Mouse (Mus musculus) hindbrain, embryonic 13.5 days (tissue): ENCODE data around the gene Tmem117. TPM values are rescaled to one million over a fixed set of nuclear protein-coding genes. Genes with fewer than 3 reads are reported as not detected.

ENCODE experiments used
- ATAC-seq: fragments of 200-750 bp; cut with Nextera tagmentation; 2 replicates; pipeline ENCODE4 v1.8.0; 2017; ENCODE audit warnings: moderate TSS enrichment; ENCODE audit not compliant: low FRiP score
- H3K27ac ChIP-seq: fragments of 300-500 bp; sonication (generic); 2 replicates; pipeline ENCODE4 v1.5.1; 2015; ENCODE audit warnings: inconsistent platforms, mild to moderate bottlenecking, moderate library complexity
- H3K27me3 ChIP-seq: fragments of 300-500 bp; sonication (generic); 2 replicates; pipeline ENCODE4 v1.6.1; 2015; ENCODE audit warnings: mild to moderate bottlenecking, inconsistent platforms
- H3K36me3 ChIP-seq: fragments of 300-500 bp; sonication (generic); 2 replicates; pipeline ENCODE4 v1.6.1; 2015; ENCODE audit warnings: mild to moderate bottlenecking, inconsistent platforms
- H3K4me1 ChIP-seq: fragments of 300-500 bp; sonication (generic); replicated peaks from 2 replicates; pipeline ENCODE4 v1.6.1; 2015; ENCODE audit warnings: inconsistent platforms
- H3K4me2 ChIP-seq: fragments of 300-500 bp; sonication (generic); 2 replicates; pipeline ENCODE4 v1.6.1; 2015; ENCODE audit warnings: inconsistent platforms, mild to moderate bottlenecking, moderate library complexity
- H3K4me3 ChIP-seq: fragments of 300-500 bp; sonication (generic); 2 replicates; pipeline ENCODE4 v1.5.1; 2015; ENCODE audit warnings: mild to moderate bottlenecking, inconsistent platforms
- H3K9ac ChIP-seq: fragments of 300-500 bp; sonication (generic); 2 replicates; pipeline ENCODE4 v1.6.1; 2015; ENCODE audit warnings: mild to moderate bottlenecking, inconsistent platforms
- H3K9me3 ChIP-seq: fragments of 300-500 bp; sonication (generic); 2 replicates; pipeline ENCODE4 v1.6.1; 2016; ENCODE audit warnings: inconsistent platforms
- WGBS: fragments of 180-500 bp; shearing (Covaris S2); methylation state at CpG from one replicate; pipeline ENCODE4 v1.1.7; 2015; 5-methylcytosine and 5-hydroxymethylcytosine counted together
- polyA plus RNA-seq: library from polyadenylated mRNA; unstranded; fragments of >200 nt; fragmentation: Nextera tagmentation; extraction: Ambion mirVana; gene quantifications from 2 replicates; pipeline ENCODE4 v1.2.1, GENCODE M21; 2015

Tmem117 gene
- polyA plus RNA-seq, 1 experiment from 2014 or later = 6.9 TPM

- Histone ChIP-seq H3K4me3 (no peak overlapping the region), H3K36me3 (no peaks in the 10 kb centered on the region), H3K9ac (no peak overlapping the region), H3K9me3 (no peaks in the 10 kb centered on the region), H3K27ac (no peak overlapping the region), H3K27me3 (no peaks in the 10 kb centered on the region), H3K4me1 (peaks cover 22% of the 10 kb centered on the region), H3K4me2 (no peak overlapping the region)
- no peak for ATAC-seq
- 74% methylated on average over 9 of the region's 9 CpGs for WGBS
These were observed 22.3 kb downstream of the Tmem117 start for GRCm38 (mm10) chr15:94651350-94651749.

- Histone ChIP-seq H3K27ac (no peak overlapping the region), H3K36me3 (no peaks in the 10 kb centered on the region), H3K4me1 (peaks cover 22% of the 10 kb centered on the region), H3K4me2 (no peak overlapping the region), H3K27me3 (no peaks in the 10 kb centered on the region), H3K4me3 (no peak overlapping the region), H3K9ac (no peak overlapping the region), H3K9me3 (no peaks in the 10 kb centered on the region)
- ATAC-seq = no peak
- WGBS = 75% methylated on average over 13 of the region's 13 CpGs
These were observed 23.2 kb downstream of the Tmem117 start for GRCm38 (mm10) chr15:94651969-94652842.

GRCm38 (mm10) chr15:94652843-94653206 is 23.8 kb downstream of the Tmem117 start:
- no peak for ATAC-seq
- H3K27me3 ChIP-seq = no peaks in the 10 kb centered on the region
- no peak overlapping the region for H3K4me2 ChIP-seq
- H3K9me3 ChIP-seq = no peaks in the 10 kb centered on the region
- peaks cover 24% of the 10 kb centered on the region for H3K4me1 ChIP-seq
- H3K4me3 ChIP-seq = no peak overlapping the region
- 68% methylated on average over 3 of the region's 3 CpGs for WGBS
- no peaks in the 10 kb centered on the region for H3K36me3 ChIP-seq
- H3K9ac ChIP-seq = no peak overlapping the region
- H3K27ac ChIP-seq = no peak overlapping the region

- Histone ChIP-seq H3K27me3 (no peaks in the 10 kb centered on the region), H3K4me1 (peaks cover 18% of the 10 kb centered on the region), H3K4me3 (no peak overlapping the region), H3K9me3 (no peaks in the 10 kb centered on the region), H3K27ac (no peak overlapping the region), H3K9ac (no peak overlapping the region), H3K36me3 (no peaks in the 10 kb centered on the region), H3K4me2 (no peak overlapping the region)
- 92% methylated on average over 13 of the region's 13 CpGs for WGBS
- no peak for ATAC-seq
These were observed 26.8 kb downstream of the Tmem117 start for GRCm38 (mm10) chr15:94655811-94656323.

GRCm38 (mm10) chr15:94657882-94658281 is 28.9 kb downstream of the Tmem117 start:
- Histone ChIP-seq H3K4me1 (peaks cover 20% of the 10 kb centered on the region), H3K4me2 (no peak overlapping the region), H3K27ac (no peak overlapping the region; the same call in 1 of the 2 replicates), H3K9ac (no peak overlapping the region), H3K36me3 (no peaks in the 10 kb centered on the region), H3K9me3 (no peaks in the 10 kb centered on the region), H3K4me3 (no peak overlapping the region), H3K27me3 (no peaks in the 10 kb centered on the region)
- no peak for ATAC-seq
- WGBS = 67% methylated on average over 6 of the region's 6 CpGs

GRCm38 (mm10) chr15:94658392-94659111 is 29.5 kb downstream of the Tmem117 start:
- WGBS = 68% methylated on average over 13 of the region's 13 CpGs
- 0 out of 2 replicates have a peak, but pooled peaks have one; percentile 43 for ATAC-seq
- no peaks in the 10 kb centered on the region for H3K9me3 ChIP-seq

GRCm38 (mm10) chr15:94659112-94659437 is 30.0 kb downstream of the Tmem117 start:
- Histone ChIP-seq H3K36me3 (no peaks in the 10 kb centered on the region), H3K27me3 (no peaks in the 10 kb centered on the region), H3K4me3 (no peak overlapping the region), H3K27ac (peak overlapping the region; percentile 68), H3K4me1 (peaks cover 20% of the 10 kb centered on the region), H3K9me3 (no peaks in the 10 kb centered on the region), H3K4me2 (no peak overlapping the region), H3K9ac (no peak overlapping the region)
- WGBS = 34% methylated on average over 6 of the region's 6 CpGs
- ATAC-seq = peak; percentile 72

More at GRCm38 (mm10) chr15:94658392-94659111, 29.5 kb downstream of the Tmem117 start:
- no peaks in the 10 kb centered on the region for H3K27me3 ChIP-seq
- H3K4me2 ChIP-seq = no peak overlapping the region
- peak overlapping the region; percentile 68 for H3K27ac ChIP-seq
- no peaks in the 10 kb centered on the region for H3K36me3 ChIP-seq
- no peak overlapping the region for H3K9ac ChIP-seq
- H3K4me1 ChIP-seq = peaks cover 20% of the 10 kb centered on the region
- H3K4me3 ChIP-seq = no peak overlapping the region

- no peak overlapping the region for H3K27ac ChIP-seq
- H3K9me3 ChIP-seq = no peaks in the 10 kb centered on the region
- H3K9ac ChIP-seq = no peak overlapping the region
- H3K36me3 ChIP-seq = no peaks in the 10 kb centered on the region
- no peak overlapping the region for H3K4me2 ChIP-seq
- H3K27me3 ChIP-seq = no peaks in the 10 kb centered on the region
- peaks cover 20% of the 10 kb centered on the region for H3K4me1 ChIP-seq
- H3K4me3 ChIP-seq = no peak overlapping the region
- WGBS = 82% methylated on average over 7 of the region's 7 CpGs
- ATAC-seq = no peak
These were observed 31.9 kb downstream of the Tmem117 start for GRCm38 (mm10) chr15:94660913-94661312.

- 24% methylated on average over 9 of the region's 9 CpGs for WGBS
- no peak for ATAC-seq
- H3K27me3 ChIP-seq = no peaks in the 10 kb centered on the region
- H3K4me3 ChIP-seq = no peak overlapping the region
- H3K9ac ChIP-seq = no peak overlapping the region
- H3K36me3 ChIP-seq = no peaks in the 10 kb centered on the region
- H3K4me1 ChIP-seq = peaks cover 20% of the 10 kb centered on the region
- no peaks in the 10 kb centered on the region for H3K9me3 ChIP-seq
- H3K27ac ChIP-seq = no peak overlapping the region
- H3K4me2 ChIP-seq = no peak overlapping the region
These were observed 32.4 kb downstream of the Tmem117 start for GRCm38 (mm10) chr15:94661398-94661797.

- H3K36me3 ChIP-seq = no peaks in the 10 kb centered on the region
- no peak overlapping the region for H3K27ac ChIP-seq
- H3K4me2 ChIP-seq = no peak overlapping the region
- no peak overlapping the region for H3K9ac ChIP-seq
- 82% methylated on average over 6 of the region's 6 CpGs for WGBS
- peaks cover 2% of the 10 kb centered on the region; the same call in 1 of the 2 replicates for H3K4me1 ChIP-seq
- no peaks in the 10 kb centered on the region for H3K9me3 ChIP-seq
- H3K4me3 ChIP-seq = no peak overlapping the region
- no peaks in the 10 kb centered on the region for H3K27me3 ChIP-seq
- ATAC-seq = no peak
These were observed 35.6 kb downstream of the Tmem117 start for GRCm38 (mm10) chr15:94664612-94665011.

- Histone ChIP-seq H3K4me3 (no peak overlapping the region), H3K36me3 (no peaks in the 10 kb centered on the region), H3K4me1 (no peaks in the 10 kb centered on the region), H3K4me2 (no peak overlapping the region), H3K9me3 (no peaks in the 10 kb centered on the region), H3K27ac (no peak overlapping the region), H3K9ac (no peak overlapping the region), H3K27me3 (no peaks in the 10 kb centered on the region)
- WGBS = 66% methylated on average over 3 of the region's 3 CpGs
- ATAC-seq = no peak
These were observed 52.1 kb downstream of the Tmem117 start for GRCm38 (mm10) chr15:94681135-94681534.

GRCm38 (mm10) chr15:94684269-94684668 is 55.2 kb downstream of the Tmem117 start:
- Histone ChIP-seq H3K4me2 (no peak overlapping the region), H3K9ac (no peak overlapping the region), H3K4me3 (no peak overlapping the region), H3K27ac (no peak overlapping the region), H3K4me1 (no peaks in the 10 kb centered on the region), H3K27me3 (no peaks in the 10 kb centered on the region), H3K36me3 (no peaks in the 10 kb centered on the region), H3K9me3 (no peaks in the 10 kb centered on the region)
- 85% methylated on average over 7 of the region's 7 CpGs for WGBS
- ATAC-seq = no peak
